Mouse (Mus musculus) lung, postnatal 0 days (tissue): ENCODE measurements around the gene Ism2.

ENCODE experiments used
- CTCF ChIP-seq: IDR thresholded peaks from 2 replicates; pipeline ENCODE4 v1.5.1; 2016; ENCODE audit warnings: antibody characterized with exemption, mild to moderate bottlenecking
- EP300 ChIP-seq: IDR thresholded peaks from 2 replicates; pipeline ENCODE4 v1.6.1; 2016; ENCODE audit warnings: antibody characterized with exemption, mild to moderate bottlenecking, control low read depth

- no peak for TF ChIP-seq CTCF
- TF ChIP-seq EP300: no peak
Observed at GRCm38 (mm10) chr12:87260562-87260961, 38.9 kb downstream of the Ism2 start.
